Mouse (Mus musculus) heart, postnatal 0 days (tissue): ENCODE measurements around the gene Lrch4.

Experiments used
- CTCF ChIP-seq: IDR thresholded peaks from 2 replicates; pipeline ENCODE4 v1.5.1; 2016; ENCODE audit warnings: antibody characterized with exemption, control low read depth, low read depth
- EP300 ChIP-seq: IDR thresholded peaks from 2 replicates; pipeline ENCODE4 v1.6.1; 2016; ENCODE audit warnings: antibody characterized with exemption, low read depth

DNA sequence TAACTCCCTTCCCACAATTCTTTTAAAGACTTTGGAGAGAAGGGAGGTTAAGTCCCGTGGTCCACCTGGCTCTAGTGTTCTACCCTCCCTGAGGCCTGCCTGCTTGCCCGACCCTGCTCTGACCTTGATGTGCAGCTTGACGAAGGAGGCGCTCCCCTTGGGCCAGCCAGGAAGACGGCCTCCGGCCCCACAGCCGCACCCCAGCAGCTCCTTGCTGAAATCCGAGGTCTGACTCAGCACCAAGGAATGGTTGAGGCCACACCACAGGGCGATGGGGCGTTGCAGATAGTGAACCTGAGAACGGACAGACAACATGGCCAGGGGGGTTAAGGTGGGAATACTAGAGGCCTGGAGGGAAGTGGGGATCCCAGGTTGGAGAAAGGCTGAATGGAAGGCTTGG is 15.4 kb upstream of the Lrch4 start, which contains the start of gene Pcolce:
- TF ChIP-seq CTCF, result no peak
- TF ChIP-seq EP300, result no peak
